Mouse (Mus musculus): ENCODE results near the gene Cry2.
A peak's percentile ranks its signal among the peaks of the same experiment; 100 is the strongest.
"Not testable (repeated sequence)": the region's sequence is repeated elsewhere in the genome, so short reads cannot be mapped to it uniquely, and the experiment has no call there.

Cry2 gene

GRCm38 (mm10) chr2:92433578-92434374 lies at the start of gene Cry2:
Cry2 (minus strand) TSS chr2:92434043.
- Histone ChIP-seq H3K36me3 (ENCODE audit: insufficient read depth, low read length) (no peaks in the 10 kb centered on the region; the same call in 1 of the 2 replicates), H3K4me1 (replicated peaks; ENCODE audit: low read depth, low read length) (peaks cover 66% of the 10 kb centered on the region), H3K9me3 (ENCODE audit: low read length) (no peaks in the 10 kb centered on the region), H3K4me3 (replicated peaks; ENCODE audit: low read length) (peak within 1 kb of the TSS; percentile 98), H3K27me3 (ENCODE audit: insufficient read depth, low read length) (peaks cover 12% of the 10 kb centered on the region)
- TF ChIP-seq NANOG (IDR thresholded peaks at IDR 0.05; ENCODE audit: borderline replicate concordance, low read length) (no peak), CTCF (conservative IDR thresholded peaks at IDR 0.05; ENCODE audit: low read length) (no peak), POU5F1 (IDR thresholded peaks at IDR 0.05; ENCODE audit: borderline replicate concordance, low read length) (no peak)

GRCm38 (mm10) chr2:92483505-92483904 lies 49.7 kb upstream of the Cry2 start:
- no peak for TF ChIP-seq POU5F1 (IDR thresholded peaks at IDR 0.05; ENCODE audit: borderline replicate concordance, low read length)
- no peak for TF ChIP-seq CTCF (conservative IDR thresholded peaks at IDR 0.05; ENCODE audit: low read length)
- TF ChIP-seq NANOG (IDR thresholded peaks at IDR 0.05; ENCODE audit: borderline replicate concordance, low read length), result no peak
- Histone ChIP-seq H3K36me3 (ENCODE audit: insufficient read depth, low read length) (no peaks in the 10 kb centered on the region), H3K4me1 (replicated peaks; ENCODE audit: low read depth, low read length) (peaks cover 19% of the 10 kb centered on the region), H3K27me3 (ENCODE audit: insufficient read depth, low read length) (peaks cover 62% of the 10 kb centered on the region), H3K9me3 (ENCODE audit: low read length) (no peaks in the 10 kb centered on the region), H3K4me3 (replicated peaks; ENCODE audit: low read length) (no peak overlapping the region)

- Histone ChIP-seq H3K4me1 (replicated peaks; ENCODE audit: low read depth, low read length) (peaks cover 25% of the 10 kb centered on the region), H3K9me3 (ENCODE audit: low read length) (peaks cover 3% of the 10 kb centered on the region), H3K27me3 (ENCODE audit: insufficient read depth, low read length) (peaks cover 54% of the 10 kb centered on the region), H3K36me3 (ENCODE audit: insufficient read depth, low read length) (no peaks in the 10 kb centered on the region), H3K4me3 (replicated peaks; ENCODE audit: low read length) (no peak overlapping the region)
- TF ChIP-seq POU5F1 (IDR thresholded peaks at IDR 0.05; ENCODE audit: borderline replicate concordance, low read length), result no peak
- no peak for TF ChIP-seq NANOG (IDR thresholded peaks at IDR 0.05; ENCODE audit: borderline replicate concordance, low read length)
- no peak for TF ChIP-seq CTCF (conservative IDR thresholded peaks at IDR 0.05; ENCODE audit: low read length)
These were observed 48.7 kb upstream of the Cry2 start for GRCm38 (mm10) chr2:92482551-92482950.

- Histone ChIP-seq H3K9me3 (ENCODE audit: low read length) (peaks cover 23% of the 10 kb centered on the region), H3K36me3 (ENCODE audit: insufficient read depth, low read length) (no peaks in the 10 kb centered on the region), H3K27me3 (ENCODE audit: insufficient read depth, low read length) (peaks cover 13% of the 10 kb centered on the region), H3K4me3 (replicated peaks; ENCODE audit: low read length) (no peak overlapping the region), H3K4me1 (replicated peaks; ENCODE audit: low read depth, low read length) (peaks cover 19% of the 10 kb centered on the region)
- no peak for TF ChIP-seq POU5F1 (IDR thresholded peaks at IDR 0.05; ENCODE audit: borderline replicate concordance, low read length)
- no peak for TF ChIP-seq CTCF (conservative IDR thresholded peaks at IDR 0.05; ENCODE audit: low read length)
- no peak for TF ChIP-seq NANOG (IDR thresholded peaks at IDR 0.05; ENCODE audit: borderline replicate concordance, low read length)
These were observed 44.5 kb upstream of the Cry2 start for GRCm38 (mm10) chr2:92478313-92478688.

- H3K27me3 ChIP-seq (ENCODE audit: insufficient read depth, low read length), result peaks cover 7% of the 10 kb centered on the region
- H3K9me3 ChIP-seq (ENCODE audit: low read length), result peaks cover 23% of the 10 kb centered on the region
- no peaks in the 10 kb centered on the region for H3K36me3 ChIP-seq (ENCODE audit: insufficient read depth, low read length)
- H3K4me1 ChIP-seq (replicated peaks; ENCODE audit: low read depth, low read length), result peaks cover 19% of the 10 kb centered on the region
- TF ChIP-seq NANOG (IDR thresholded peaks at IDR 0.05; ENCODE audit: borderline replicate concordance, low read length) (no peak), POU5F1 (IDR thresholded peaks at IDR 0.05; ENCODE audit: borderline replicate concordance, low read length) (no peak), CTCF (conservative IDR thresholded peaks at IDR 0.05; ENCODE audit: low read length) (no peak)
- H3K4me3 ChIP-seq (replicated peaks; ENCODE audit: low read length), result no peak overlapping the region
These were observed 43.9 kb upstream of the Cry2 start for GRCm38 (mm10) chr2:92477672-92478312.

GRCm38 (mm10) chr2:92476580-92476979 lies 42.7 kb upstream of the Cry2 start:
- not testable (repeated sequence) for H3K36me3 ChIP-seq (ENCODE audit: insufficient read depth, low read length)
- H3K4me1 ChIP-seq (replicated peaks; ENCODE audit: low read depth, low read length), result peaks cover 26% of the 10 kb centered on the region

GRCm38 (mm10) chr2:92475711-92476110 lies 41.9 kb upstream of the Cry2 start:
- peaks cover 27% of the 10 kb centered on the region for H3K4me1 ChIP-seq (replicated peaks; ENCODE audit: low read depth, low read length)
- H3K27me3 ChIP-seq (ENCODE audit: insufficient read depth, low read length), result no peaks in the 10 kb centered on the region
- H3K9me3 ChIP-seq (ENCODE audit: low read length), result peaks cover 23% of the 10 kb centered on the region
- TF ChIP-seq POU5F1 (IDR thresholded peaks at IDR 0.05; ENCODE audit: borderline replicate concordance, low read length) (no peak), CTCF (conservative IDR thresholded peaks at IDR 0.05; ENCODE audit: low read length) (no peak), NANOG (IDR thresholded peaks at IDR 0.05; ENCODE audit: borderline replicate concordance, low read length) (no peak)
- no peak overlapping the region for H3K4me3 ChIP-seq (replicated peaks; ENCODE audit: low read length)
- no peaks in the 10 kb centered on the region for H3K36me3 ChIP-seq (ENCODE audit: insufficient read depth, low read length)

More at GRCm38 (mm10) chr2:92476580-92476979, 42.7 kb upstream of the Cry2 start:
- peaks cover 23% of the 10 kb centered on the region for H3K9me3 ChIP-seq (ENCODE audit: low read length)
- not testable (repeated sequence) for H3K4me3 ChIP-seq (replicated peaks; ENCODE audit: low read length); H3K27me3 ChIP-seq (ENCODE audit: insufficient read depth, low read length)

- Histone ChIP-seq H3K4me3 (replicated peaks; ENCODE audit: low read length) (no peak overlapping the region), H3K27me3 (ENCODE audit: insufficient read depth, low read length) (no peaks in the 10 kb centered on the region), H3K9me3 (ENCODE audit: low read length) (peaks cover 23% of the 10 kb centered on the region), H3K4me1 (replicated peaks; ENCODE audit: low read depth, low read length) (peaks cover 27% of the 10 kb centered on the region), H3K36me3 (ENCODE audit: insufficient read depth, low read length) (no peaks in the 10 kb centered on the region)
- no peak for TF ChIP-seq CTCF (conservative IDR thresholded peaks at IDR 0.05; ENCODE audit: low read length)
These were observed 41.1 kb upstream of the Cry2 start for GRCm38 (mm10) chr2:92474920-92475319.
